Mouse (Mus musculus) liver, embryonic 16.5 days (tissue): ENCODE measurements around the gene Slc9a3. TPM values are rescaled to one million over a fixed set of nuclear protein-coding genes. Genes with fewer than 3 reads are reported as not detected.

ENCODE experiments used
- ATAC-seq: fragments of 200-750 bp; cut with Nextera tagmentation; 2 replicates; pipeline ENCODE4 v1.8.0; 2017; ENCODE audit warnings: low read depth, mild to moderate bottlenecking, moderate number of reproducible peaks, moderate library complexity
- H3K27ac ChIP-seq: fragments of 300-500 bp; sonication (generic); 2 replicates; pipeline ENCODE4 v1.5.1; 2014; ENCODE audit warnings: mild to moderate bottlenecking, low read length
- H3K27me3 ChIP-seq: fragments of 300-500 bp; sonication (generic); 2 replicates; pipeline ENCODE4 v1.6.1; 2014; ENCODE audit warnings: low read depth, low read length, mixed read lengths; ENCODE audit not compliant: control insufficient read depth, insufficient read depth
- H3K36me3 ChIP-seq: fragments of 300-500 bp; sonication (generic); 2 replicates; pipeline ENCODE4 v1.6.1; 2014; ENCODE audit warnings: mild to moderate bottlenecking; ENCODE audit not compliant: control insufficient read depth, insufficient read depth
- H3K4me1 ChIP-seq: fragments of 300-500 bp; sonication (generic); 2 replicates; pipeline ENCODE4 v1.6.1; 2014; ENCODE audit warnings: low read depth, low read length, mixed read lengths; ENCODE audit not compliant: control insufficient read depth
- H3K4me2 ChIP-seq: fragments of 300-500 bp; sonication (generic); 2 replicates; pipeline ENCODE4 v1.6.1; 2014; ENCODE audit warnings: low read depth, low read length, mixed read lengths
- H3K4me3 ChIP-seq: fragments of 300-500 bp; sonication (generic); 2 replicates; pipeline ENCODE4 v1.5.1; 2014; ENCODE audit warnings: low read depth, mild to moderate bottlenecking, low read length
- H3K9ac ChIP-seq: fragments of 300-500 bp; sonication (generic); 2 replicates; pipeline ENCODE4 v1.6.1; 2014; ENCODE audit warnings: low read depth, low read length
- H3K9me3 ChIP-seq: fragments of 300-500 bp; sonication (generic); replicated peaks from 2 replicates; pipeline ENCODE4 v1.6.1; 2016; ENCODE audit warnings: low read length; ENCODE audit not compliant: control insufficient read depth
- WGBS: fragments of 180-500 bp; shearing (Covaris S2); extraction: QIAGEN DNeasy Blood & Tissue Kit; methylation state at CpG from one replicate; pipeline ENCODE4 v1.1.7; 2014; ENCODE audit not compliant: insufficient replicate concordance; 5-methylcytosine and 5-hydroxymethylcytosine counted together
- polyA plus RNA-seq: library from polyadenylated mRNA; unstranded; fragments of >200 nt; fragmentation: Nextera tagmentation; extraction: Ambion mirVana; gene quantifications from 2 replicates; pipeline ENCODE4 v1.2.1, GENCODE M21; 2015

Slc9a3 gene
- polyA plus RNA-seq, 1 experiment from 2014 or later: 0.02 TPM

DNA sequence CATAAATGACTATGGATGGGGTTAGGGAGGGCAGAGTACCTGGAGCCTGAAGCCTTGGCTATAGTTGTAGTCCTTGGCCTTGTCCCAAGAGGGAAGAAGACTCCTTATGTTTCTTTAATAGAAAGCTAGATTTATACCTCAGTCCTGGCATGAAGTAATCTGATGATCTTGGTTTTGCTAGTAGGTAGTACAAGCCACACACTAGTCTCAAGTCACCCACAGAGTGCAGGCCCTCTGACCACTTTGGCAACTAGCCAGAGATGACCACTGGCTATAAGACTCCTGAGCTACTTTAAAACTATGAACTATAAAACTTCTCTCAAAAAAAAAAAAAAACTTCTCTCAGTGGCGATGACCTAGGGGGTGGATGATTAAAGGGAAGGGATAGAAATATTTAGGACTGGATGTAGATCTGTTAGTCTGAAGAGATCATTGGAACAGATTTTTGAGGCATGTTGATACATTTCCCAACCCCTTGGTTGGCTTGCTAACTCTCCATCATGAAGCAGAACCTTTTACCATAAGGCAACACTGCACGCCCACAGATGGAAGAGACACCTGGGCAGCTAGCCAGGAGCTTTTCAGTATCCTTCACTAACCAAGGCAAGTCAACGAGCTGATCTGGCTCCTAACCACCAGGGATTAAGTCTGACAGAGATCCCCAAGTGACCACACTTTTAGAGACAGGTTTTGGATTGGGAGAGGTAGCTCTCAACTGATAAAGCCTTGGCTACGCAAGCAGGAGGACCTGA, 18.2 kb upstream of the Slc9a3 start:
- no peak overlapping the region for H3K4me3 ChIP-seq
- H3K9ac ChIP-seq: no peak overlapping the region
- no peaks in the 10 kb centered on the region for H3K4me1 ChIP-seq
- no peak for ATAC-seq
- H3K27ac ChIP-seq: no peak overlapping the region
- no peaks in the 10 kb centered on the region for H3K27me3 ChIP-seq
- no peaks in the 10 kb centered on the region for H3K36me3 ChIP-seq
- H3K4me2 ChIP-seq: no peak overlapping the region
- no peaks in the 10 kb centered on the region for H3K9me3 ChIP-seq
- 61% methylated on average over 4 of the region's 4 CpGs for WGBS

DNA sequence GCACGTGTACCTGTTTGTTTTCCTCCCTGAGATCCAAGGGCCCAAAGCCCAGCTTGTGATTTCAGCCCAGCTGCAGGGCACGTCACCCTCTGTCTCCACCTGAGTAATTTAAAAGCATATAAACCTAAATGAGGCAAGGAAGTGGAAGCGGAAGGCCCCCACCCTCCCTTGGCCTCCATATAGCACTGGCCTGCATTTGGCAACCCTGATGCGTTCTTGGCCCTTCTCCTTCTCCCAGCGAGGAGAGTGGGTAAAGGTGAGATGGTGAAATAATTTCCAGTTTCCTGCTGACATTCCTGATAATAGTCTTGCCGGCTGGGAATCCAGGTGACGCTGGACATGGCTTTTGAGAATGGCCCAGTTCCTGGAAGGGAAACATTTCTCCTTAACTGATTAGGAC, 16.8 kb upstream of the Slc9a3 start:
- H3K4me3 ChIP-seq: no peak overlapping the region
- no peak overlapping the region for H3K4me2 ChIP-seq
- 69% methylated on average over 7 of the region's 7 CpGs for WGBS
- H3K36me3 ChIP-seq: no peaks in the 10 kb centered on the region
- H3K9me3 ChIP-seq: no peaks in the 10 kb centered on the region
- H3K4me1 ChIP-seq: no peaks in the 10 kb centered on the region
- H3K9ac ChIP-seq: no peak overlapping the region
- no peak for ATAC-seq
- no peak overlapping the region for H3K27ac ChIP-seq
- H3K27me3 ChIP-seq: no peaks in the 10 kb centered on the region

DNA sequence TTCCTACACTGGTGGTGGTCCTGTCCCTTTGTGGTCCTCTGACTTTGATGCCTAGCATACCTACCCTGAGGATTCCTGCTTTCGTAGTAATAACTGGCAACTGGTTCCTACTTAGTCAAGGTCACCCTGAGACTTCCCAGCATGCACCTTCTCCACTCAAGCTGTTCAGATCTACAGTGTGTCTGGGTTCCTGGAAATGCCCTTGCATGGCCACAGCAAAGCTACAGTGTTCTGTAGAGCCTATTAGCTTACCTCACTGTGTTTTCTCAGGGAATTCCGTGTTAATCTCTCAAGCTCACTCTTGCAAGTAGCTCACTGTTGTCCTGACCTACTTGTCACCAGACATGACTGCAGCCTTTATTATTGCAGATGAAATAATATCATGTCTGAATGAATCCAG, 13.8 kb upstream of the Slc9a3 start:
- H3K27ac ChIP-seq: no peak overlapping the region
- WGBS: 56% methylated on average over 2 of the region's 2 CpGs

DNA sequence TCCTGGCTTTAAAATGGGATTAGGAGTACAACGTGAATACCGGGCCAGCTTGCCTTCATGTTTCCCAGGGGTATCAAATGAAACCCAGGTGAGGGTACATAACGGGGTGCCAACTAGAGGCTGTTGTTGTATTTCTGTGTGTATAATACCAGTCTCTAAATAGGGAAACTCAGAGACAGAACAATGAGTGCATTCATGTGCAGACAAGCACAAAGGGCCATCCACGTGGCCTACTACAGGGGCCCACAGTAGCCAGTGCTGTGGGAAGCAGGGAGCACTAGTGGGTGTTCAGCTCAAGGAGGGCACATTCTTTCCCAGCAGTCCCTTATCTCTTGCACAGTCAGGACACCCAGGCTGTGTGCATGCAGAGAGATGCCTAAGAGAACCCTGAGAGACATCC, 8.7 kb upstream of the Slc9a3 start:
- no peaks in the 10 kb centered on the region for H3K36me3 ChIP-seq
- ATAC-seq: no peak

More for the DNA sequence above, 13.8 kb upstream of the Slc9a3 start:
- H3K4me3 ChIP-seq: no peak overlapping the region
- no peaks in the 10 kb centered on the region for H3K4me1 ChIP-seq
- ATAC-seq: no peak
- no peaks in the 10 kb centered on the region for H3K9me3 ChIP-seq
- no peaks in the 10 kb centered on the region for H3K27me3 ChIP-seq
- no peaks in the 10 kb centered on the region for H3K36me3 ChIP-seq
- no peak overlapping the region for H3K9ac ChIP-seq
- H3K4me2 ChIP-seq: no peak overlapping the region

DNA sequence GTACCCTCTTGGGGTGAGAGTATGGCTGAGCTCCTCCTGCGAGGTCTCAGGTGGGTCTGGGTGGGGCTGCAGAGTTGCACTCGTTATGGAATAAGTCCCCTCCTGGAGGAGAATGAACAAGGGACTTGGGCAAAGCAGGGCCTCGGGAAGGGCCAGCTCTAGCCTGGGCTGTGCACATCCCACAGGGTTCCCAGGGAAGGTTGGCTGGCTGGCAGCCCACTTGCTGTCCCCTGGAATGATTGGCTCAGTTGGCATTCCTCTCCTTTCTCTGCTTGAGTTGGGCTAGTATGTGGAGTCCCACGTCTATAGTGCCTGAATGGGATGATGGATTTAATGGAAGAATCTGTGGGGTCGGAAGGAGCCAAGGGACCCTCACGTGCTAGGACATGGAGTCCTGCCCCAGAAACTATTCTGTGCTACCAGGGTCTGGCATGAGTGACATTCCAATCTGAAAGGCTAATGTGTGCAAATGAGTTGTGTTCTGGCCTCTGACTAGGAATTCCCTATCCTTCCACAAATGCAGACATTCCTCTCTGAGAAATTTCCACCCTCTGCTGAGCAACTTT, 7.5 kb upstream of the Slc9a3 start:
- no peaks in the 10 kb centered on the region for H3K27me3 ChIP-seq
- H3K4me1 ChIP-seq: no peaks in the 10 kb centered on the region
- H3K9ac ChIP-seq: no peak overlapping the region
- H3K4me2 ChIP-seq: no peak overlapping the region
- ATAC-seq: no peak
- WGBS: 46% methylated on average over 6 of the region's 6 CpGs
- H3K9me3 ChIP-seq: no peaks in the 10 kb centered on the region
- H3K36me3 ChIP-seq: no peaks in the 10 kb centered on the region
- no peak overlapping the region for H3K4me3 ChIP-seq
- no peak overlapping the region for H3K27ac ChIP-seq

More for the DNA sequence above, 8.7 kb upstream of the Slc9a3 start:
- Histone ChIP-seq H3K27ac (no peak overlapping the region), H3K4me1 (no peaks in the 10 kb centered on the region), H3K27me3 (no peaks in the 10 kb centered on the region), H3K9ac (no peak overlapping the region), H3K4me2 (no peak overlapping the region), H3K4me3 (no peak overlapping the region), H3K9me3 (no peaks in the 10 kb centered on the region)
- WGBS: 64% methylated on average over 4 of the region's 4 CpGs

DNA sequence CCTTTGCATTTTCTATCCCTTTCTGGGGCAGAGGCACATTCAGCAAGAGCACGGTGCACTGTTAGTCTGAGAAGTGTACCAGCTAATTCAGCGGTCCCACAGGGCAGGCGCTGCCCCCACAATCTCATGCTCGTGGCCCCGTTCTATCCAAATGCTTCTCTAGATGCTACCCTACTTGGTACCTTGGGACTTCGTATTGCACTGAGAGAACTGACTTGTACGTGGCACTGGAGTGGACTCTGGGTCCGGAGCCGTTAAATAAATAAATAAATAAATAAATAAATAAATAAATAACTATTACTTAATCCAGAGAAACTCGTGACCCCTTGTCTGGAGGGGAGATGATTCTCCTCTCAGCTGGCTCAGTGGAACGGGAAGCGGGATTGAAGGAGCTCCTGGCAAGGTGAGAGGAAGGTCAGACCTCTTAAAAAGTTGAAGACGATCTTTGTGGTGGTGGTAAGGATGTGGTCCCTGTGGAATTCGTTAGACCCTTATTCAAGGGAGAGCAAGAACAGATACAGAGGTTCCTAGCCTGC, 606 bp downstream of the Slc9a3 start:
- Histone ChIP-seq H3K27me3 (peaks cover 24% of the 10 kb centered on the region), H3K36me3 (no peaks in the 10 kb centered on the region), H3K9me3 (no peaks in the 10 kb centered on the region), H3K9ac (no peak overlapping the region), H3K4me1 (no peaks in the 10 kb centered on the region), H3K27ac (no peak overlapping the region), H3K4me2 (no peak overlapping the region), H3K4me3 (no peak overlapping the region)
- 30% methylated on average over 14 of the region's 14 CpGs for WGBS
- no peak for ATAC-seq

DNA sequence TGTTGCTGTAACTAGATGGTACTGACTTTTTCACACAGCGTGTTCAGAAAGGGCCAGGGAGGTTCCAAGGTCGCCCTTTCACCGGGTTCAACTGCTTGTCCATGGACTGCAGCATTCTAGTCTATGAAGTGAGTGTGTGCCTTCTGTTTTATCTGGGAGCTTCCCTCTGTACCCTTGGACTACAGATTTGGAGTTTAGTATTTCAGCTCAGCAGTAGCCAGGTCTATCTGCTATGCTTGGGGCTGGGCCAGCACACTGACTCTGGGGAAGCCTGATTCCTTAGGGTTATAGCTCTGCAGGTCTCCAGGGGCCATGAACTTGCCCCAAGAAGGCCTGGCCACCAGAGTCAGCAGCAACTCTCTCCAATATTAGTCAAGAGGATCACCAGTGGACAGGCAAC, 1.4 kb downstream of the Slc9a3 start:
- Histone ChIP-seq H3K4me3 (no peak overlapping the region), H3K9ac (no peak overlapping the region), H3K9me3 (no peaks in the 10 kb centered on the region), H3K27ac (no peak overlapping the region), H3K4me1 (no peaks in the 10 kb centered on the region), H3K36me3 (no peaks in the 10 kb centered on the region), H3K4me2 (no peak overlapping the region), H3K27me3 (peaks cover 24% of the 10 kb centered on the region)
- no peak for ATAC-seq
- WGBS: 49% methylated on average over 3 of the region's 3 CpGs

DNA sequence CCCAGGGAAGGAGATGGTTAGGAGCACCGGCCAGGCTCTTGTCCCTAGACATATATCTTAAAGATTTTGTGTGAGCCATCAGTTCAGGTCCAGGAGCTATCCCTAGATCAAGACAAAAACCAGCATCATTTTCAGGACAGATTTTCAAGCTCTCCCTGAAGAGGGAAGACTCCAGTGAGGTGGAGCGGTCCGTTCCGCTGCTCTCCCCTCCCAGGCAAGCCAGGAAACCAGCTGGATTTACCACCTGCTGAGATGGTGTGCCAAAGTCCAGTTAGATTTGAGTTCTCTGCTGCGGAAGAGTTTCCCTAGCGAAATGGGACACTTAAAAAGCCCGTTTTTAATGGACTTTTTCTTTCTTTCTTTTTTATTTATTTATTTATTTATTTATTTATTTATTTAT, 6.3 kb downstream of the Slc9a3 start:
- no peaks in the 10 kb centered on the region for H3K36me3 ChIP-seq
- no peaks in the 10 kb centered on the region for H3K4me1 ChIP-seq
- no peak overlapping the region for H3K4me2 ChIP-seq
- H3K27ac ChIP-seq: no peak overlapping the region
- no peaks in the 10 kb centered on the region for H3K9me3 ChIP-seq
- WGBS: 74% methylated on average over 7 of the region's 7 CpGs
- peaks cover 2% of the 10 kb centered on the region; the same call in 1 of the 2 replicates for H3K27me3 ChIP-seq
- ATAC-seq: no peak
- no peak overlapping the region for H3K9ac ChIP-seq
- no peak overlapping the region for H3K4me3 ChIP-seq

DNA sequence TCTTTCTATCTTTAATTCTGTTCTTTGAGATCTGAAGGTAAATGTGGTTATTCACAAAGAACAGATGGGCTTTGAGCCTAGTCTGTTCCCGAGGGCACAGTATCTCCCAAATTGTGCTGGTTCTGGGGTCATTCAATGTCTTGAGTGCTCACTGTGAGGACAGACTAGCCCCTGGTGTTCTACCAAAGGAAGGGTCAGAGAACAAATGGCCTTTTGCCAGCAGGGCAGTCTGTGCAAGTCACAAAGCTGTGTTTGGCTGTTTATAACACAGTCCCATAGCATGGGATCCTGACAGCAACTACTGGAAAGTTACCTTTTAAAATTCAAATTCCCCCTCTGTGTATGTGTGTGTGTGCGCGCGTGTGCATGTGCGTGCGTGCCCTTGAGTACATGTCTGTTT, 8.7 kb downstream of the Slc9a3 start:
- no peak overlapping the region for H3K9ac ChIP-seq

More for the DNA sequence above, 8.7 kb downstream of the Slc9a3 start:
- Histone ChIP-seq H3K4me1 (no peaks in the 10 kb centered on the region), H3K9me3 (no peaks in the 10 kb centered on the region), H3K27me3 (no peaks in the 10 kb centered on the region), H3K4me3 (no peak overlapping the region), H3K36me3 (no peaks in the 10 kb centered on the region), H3K4me2 (no peak overlapping the region), H3K27ac (no peak overlapping the region)
- 73% methylated on average over 6 of the region's 6 CpGs for WGBS
- no peak for ATAC-seq
